Mouse (Mus musculus) kidney, adult 9 months (tissue): ENCODE measurements around the gene Hddc2.

ENCODE experiments used
- DNase-seq: peaks from one replicate; pipeline ENCODE4 v3.0.0; 2022

The Hddc2 gene

DNA sequence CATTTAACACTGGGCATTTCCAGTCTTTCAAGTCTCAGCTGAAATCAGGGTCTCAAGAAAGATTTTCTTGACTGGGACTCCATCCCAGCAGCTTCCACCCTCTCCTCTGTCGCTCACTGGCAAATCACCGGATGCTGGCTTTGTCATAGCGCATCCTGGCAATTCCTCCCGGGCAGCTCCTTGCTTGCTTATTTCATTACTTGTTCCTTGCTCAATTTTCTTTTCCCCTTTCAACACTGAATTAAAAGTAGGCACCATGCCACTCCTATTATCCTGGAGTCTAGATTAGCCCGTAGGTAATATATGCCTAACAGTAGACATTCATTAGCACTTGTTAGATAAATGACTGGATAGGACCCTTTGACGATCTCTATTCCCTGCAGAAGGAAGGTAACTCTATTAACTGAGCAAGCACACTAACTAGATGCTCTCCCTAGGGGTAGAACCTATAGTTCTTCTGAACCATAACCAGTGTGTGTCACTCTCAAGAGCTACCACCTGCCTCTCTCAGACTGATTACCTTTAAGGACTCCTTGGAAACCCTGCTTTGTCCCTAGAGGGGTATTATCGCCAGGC lies 41.8 kb downstream of the Hddc2 start:
- DNase-seq: no peak

GRCm38 (mm10) chr10:31359749-31360148 lies 46.6 kb downstream of the Hddc2 start:
- no peak for DNase-seq

DNA sequence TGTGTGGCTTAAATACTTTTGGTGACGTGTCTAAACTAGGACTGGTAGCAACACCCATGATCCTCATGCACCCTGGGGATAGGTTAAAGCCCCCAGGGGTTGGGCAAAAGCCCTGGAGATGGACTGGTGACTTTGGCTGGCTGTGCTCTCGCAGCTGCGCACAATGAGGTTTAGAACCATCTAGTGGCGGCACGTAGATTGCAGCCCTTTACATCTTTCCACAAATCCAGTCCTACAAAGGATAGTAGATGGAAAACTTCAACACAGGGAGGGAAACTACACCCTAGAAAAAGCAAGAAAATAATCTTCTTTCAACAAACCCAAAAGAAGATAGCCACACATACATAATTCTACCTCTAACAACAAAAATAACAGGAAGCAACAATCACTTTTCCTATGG lies 57.0 kb downstream of the Hddc2 start:
- peak; percentile 22 for DNase-seq
